Mouse (Mus musculus): ENCODE measurements around the gene Ptov1. TPM values are rescaled to one million over a fixed set of nuclear protein-coding genes. Genes with fewer than 3 reads are reported as not detected.

Gene Ptov1
- polyA plus RNA-seq (2015; fragmentation: Nextera tagmentation; extraction: Ambion mirVana) = 43.5 and 49.8 TPM in 2 replicates

DNA sequence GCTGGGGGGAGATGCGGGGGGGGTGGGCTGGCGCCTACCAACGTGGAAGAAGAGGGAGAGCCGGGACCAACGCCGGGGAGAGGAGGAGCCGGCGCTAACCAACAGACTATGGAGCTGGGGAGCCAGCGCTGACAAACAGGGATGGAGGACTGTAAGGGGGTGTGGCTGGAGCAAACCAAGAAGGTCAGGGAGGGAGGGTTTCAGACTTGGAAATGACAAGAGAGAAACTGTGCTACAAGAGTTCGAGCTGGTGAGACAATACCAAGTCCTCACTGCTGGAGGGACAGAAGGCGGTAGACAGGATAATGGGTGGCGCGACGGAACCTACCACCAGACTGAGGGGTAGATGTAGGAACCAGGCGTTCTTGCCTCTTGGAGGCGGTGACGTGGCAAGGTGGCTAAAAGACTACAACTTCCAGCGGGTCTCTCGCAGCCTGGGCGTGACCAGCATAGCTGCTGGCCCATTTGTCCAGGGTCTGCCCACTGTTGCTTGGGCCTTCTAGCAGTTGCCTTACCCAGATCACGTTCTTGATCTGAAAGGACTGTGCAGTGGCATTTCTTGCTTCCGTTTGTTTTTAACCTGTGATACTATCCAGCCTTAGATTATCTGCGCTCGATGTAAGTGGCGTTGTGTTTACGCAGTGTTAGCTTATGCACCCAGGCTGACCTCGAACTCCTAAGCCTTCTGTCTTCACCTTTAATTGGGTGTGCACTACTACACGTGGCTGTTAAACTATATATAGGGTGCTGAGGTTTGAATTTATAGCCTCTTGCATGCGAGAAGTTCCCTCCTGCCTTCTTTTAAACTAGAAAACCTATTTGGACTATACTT, at the start of gene Ptov1:
Gene Ptov1 (minus strand): TSS at position 92 of the 832 bp plus-strand sequence.
- no peaks in the 10 kb centered on the region for H3K9me3 ChIP-seq (ENCODE audit: low read length)
- H3K36me3 ChIP-seq (replicated peaks; ENCODE audit: insufficient read depth, low read length) = no peaks in the 10 kb centered on the region
- H3K4me1 ChIP-seq (ENCODE audit: insufficient read depth) = peaks cover 54% of the 10 kb centered on the region
- peak within 1 kb of the TSS; percentile 94 for H3K9ac ChIP-seq (replicated peaks)
- peak within 1 kb of the TSS; percentile 96 for H3K27ac ChIP-seq (ENCODE audit: low read depth)
- peak within 1 kb of the TSS; percentile 81 for H3K4me3 ChIP-seq (ENCODE audit: low read depth, low read length)
- peak within 1 kb of the TSS; percentile 99 for H3K4me2 ChIP-seq (ENCODE audit: low read depth, low read length)
- ATAC-seq (peak; percentile 92), DNase-seq (peak; percentile 87)
- TF ChIP-seq CTCF (IDR thresholded peaks at IDR 0.05; ENCODE audit: low read depth) (peak; percentile 2; the same call in 1 of the 2 replicates), EP300 (IDR thresholded peaks at IDR 0.05; ENCODE audit: low read depth) (peak; percentile 65; the same call in 1 of the 2 replicates)
- no peaks in the 10 kb centered on the region for H3K27me3 ChIP-seq (ENCODE audit: insufficient read depth, low read length)
- 6% methylated on average over 29 of the region's 29 CpGs for WGBS (ENCODE audit: insufficient replicate concordance)

DNA sequence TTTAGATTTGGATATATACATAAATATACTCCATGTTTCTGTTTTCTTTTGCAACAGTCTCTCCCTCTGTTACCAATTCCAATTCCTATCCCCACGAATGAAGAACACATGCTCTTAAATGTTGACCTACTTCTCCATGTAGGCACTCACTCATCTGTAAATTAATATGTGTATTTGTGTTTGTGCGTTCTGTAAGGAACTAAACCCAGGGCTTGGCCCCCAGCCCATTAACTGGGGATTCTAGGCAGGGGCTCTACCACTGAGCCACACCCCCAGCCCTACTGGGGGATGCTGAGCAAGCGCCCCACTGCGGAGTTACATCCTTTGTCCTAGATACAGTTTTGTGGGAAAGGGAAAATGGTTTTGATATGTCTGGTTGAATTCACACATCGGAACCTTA, 49.5 kb upstream of the Ptov1 start:
- 0 out of 2 replicates have a peak, but pooled peaks cover 4% of the 10 kb centered on the region for H3K4me1 ChIP-seq (ENCODE audit: insufficient read depth)
- H3K4me2 ChIP-seq (ENCODE audit: low read depth, low read length) = no peak overlapping the region
- TF ChIP-seq CTCF (IDR thresholded peaks at IDR 0.05; ENCODE audit: low read depth) = no peak
- no peak for TF ChIP-seq EP300 (IDR thresholded peaks at IDR 0.05; ENCODE audit: low read depth)
- H3K27ac ChIP-seq (ENCODE audit: low read depth) = no peak overlapping the region
- no peaks in the 10 kb centered on the region for H3K9me3 ChIP-seq (ENCODE audit: low read length)
- WGBS (ENCODE audit: insufficient replicate concordance) = 90% methylated on average over 5 of the region's 5 CpGs
- no peak overlapping the region for H3K4me3 ChIP-seq (ENCODE audit: low read depth, low read length)
- DNase-seq = no peak
- no peak overlapping the region for H3K9ac ChIP-seq (replicated peaks)
- no peak for ATAC-seq
- no peaks in the 10 kb centered on the region for H3K27me3 ChIP-seq (ENCODE audit: insufficient read depth, low read length)
- peaks cover 39% of the 10 kb centered on the region for H3K36me3 ChIP-seq (replicated peaks; ENCODE audit: insufficient read depth, low read length)

DNA sequence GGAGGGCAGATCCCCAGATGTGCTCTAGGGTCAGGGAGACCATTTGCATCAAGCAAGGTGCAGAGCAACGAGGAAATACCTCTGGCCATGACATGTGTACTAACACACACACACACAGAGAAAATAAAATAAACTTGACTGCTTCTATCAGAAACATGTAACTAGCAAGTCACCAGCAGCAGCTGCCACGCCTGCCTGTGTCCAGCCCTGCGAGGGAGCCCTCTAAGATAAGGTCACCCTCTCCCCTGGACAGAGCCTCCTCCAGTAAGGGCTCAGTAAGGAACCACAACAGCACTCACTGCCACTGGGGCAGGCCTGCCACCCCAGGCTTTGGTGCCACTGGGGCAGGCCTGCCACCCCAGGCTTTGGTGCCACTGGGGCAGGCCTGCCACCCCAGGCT, 48.6 kb upstream of the Ptov1 start:
- no peak overlapping the region for H3K9ac ChIP-seq (replicated peaks)
- H3K27me3 ChIP-seq (ENCODE audit: insufficient read depth, low read length) = no peaks in the 10 kb centered on the region
- WGBS (ENCODE audit: insufficient replicate concordance) = 68% methylated on average over 3 of the region's 3 CpGs
- H3K4me2 ChIP-seq (ENCODE audit: low read depth, low read length) = no peak overlapping the region
- H3K4me3 ChIP-seq (ENCODE audit: low read depth, low read length) = no peak overlapping the region
- H3K36me3 ChIP-seq (replicated peaks; ENCODE audit: insufficient read depth, low read length) = peaks cover 36% of the 10 kb centered on the region
- no peaks in the 10 kb centered on the region for H3K9me3 ChIP-seq (ENCODE audit: low read length)
- no peak for ATAC-seq
- 0 out of 2 replicates have a peak, but pooled peaks cover 4% of the 10 kb centered on the region for H3K4me1 ChIP-seq (ENCODE audit: insufficient read depth)
- H3K27ac ChIP-seq (ENCODE audit: low read depth) = no peak overlapping the region
- TF ChIP-seq CTCF (IDR thresholded peaks at IDR 0.05; ENCODE audit: low read depth) (no peak), EP300 (IDR thresholded peaks at IDR 0.05; ENCODE audit: low read depth) (no peak)
- DNase-seq = peak; percentile 13

DNA sequence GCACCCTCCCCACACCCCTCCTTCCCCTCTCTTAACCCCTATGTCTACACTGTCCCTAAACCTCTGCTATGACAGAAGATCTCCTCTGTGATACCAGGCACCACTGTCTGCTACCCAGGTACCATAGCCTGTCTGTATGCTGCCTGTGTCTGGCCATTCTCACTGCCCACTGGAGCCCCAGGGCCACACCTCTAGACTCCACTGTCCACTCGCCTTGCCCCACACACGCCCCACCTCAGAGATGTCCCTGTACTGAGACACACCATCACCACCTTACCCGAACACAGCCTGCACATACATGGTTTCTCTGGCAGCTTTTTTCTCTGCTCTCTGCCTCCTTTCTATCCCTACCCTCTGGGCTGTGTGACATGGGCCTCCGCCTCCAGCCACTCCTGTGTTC, 47.3 kb upstream of the Ptov1 start:
- no peak for TF ChIP-seq EP300 (IDR thresholded peaks at IDR 0.05; ENCODE audit: low read depth)
- no peak for TF ChIP-seq CTCF (IDR thresholded peaks at IDR 0.05; ENCODE audit: low read depth)
- no peak for ATAC-seq
- no peak for DNase-seq
- Histone ChIP-seq H3K4me2 (ENCODE audit: low read depth, low read length) (no peak overlapping the region), H3K9me3 (ENCODE audit: low read length) (no peaks in the 10 kb centered on the region), H3K27me3 (ENCODE audit: insufficient read depth, low read length) (no peaks in the 10 kb centered on the region), H3K4me1 (ENCODE audit: insufficient read depth) (no peaks in the 10 kb centered on the region), H3K9ac (replicated peaks) (no peak overlapping the region), H3K36me3 (replicated peaks; ENCODE audit: insufficient read depth, low read length) (peaks cover 28% of the 10 kb centered on the region), H3K4me3 (ENCODE audit: low read depth, low read length) (no peak overlapping the region), H3K27ac (ENCODE audit: low read depth) (no peak overlapping the region)
- WGBS (ENCODE audit: insufficient replicate concordance) = 90% methylated on average over 4 of the region's 4 CpGs

DNA sequence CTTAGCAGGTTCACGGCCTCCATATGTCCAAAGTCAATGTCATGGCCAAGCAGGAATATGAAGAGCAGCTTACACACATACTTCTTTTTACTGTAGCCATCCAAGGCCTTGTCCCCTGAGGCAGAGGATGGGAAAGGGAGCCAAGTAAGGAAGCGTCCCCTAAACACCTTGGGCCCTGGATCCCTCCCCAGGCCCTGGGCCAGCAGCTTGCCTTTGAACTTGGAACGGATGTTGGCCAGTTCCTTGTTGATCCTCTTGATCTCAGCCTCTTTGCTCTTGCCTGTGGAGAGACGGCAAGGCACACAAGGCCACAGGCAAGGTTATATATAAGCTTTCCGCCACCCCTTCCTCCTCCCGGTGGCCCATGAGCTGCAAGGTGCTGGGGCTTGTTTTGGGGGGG, 46.6 kb upstream of the Ptov1 start:
- no peak overlapping the region for H3K4me2 ChIP-seq (ENCODE audit: low read depth, low read length)
- peaks cover 31% of the 10 kb centered on the region for H3K36me3 ChIP-seq (replicated peaks; ENCODE audit: insufficient read depth, low read length)
- no peaks in the 10 kb centered on the region for H3K9me3 ChIP-seq (ENCODE audit: low read length)
- H3K9ac ChIP-seq (replicated peaks) = no peak overlapping the region
- 91% methylated on average over 6 of the region's 6 CpGs for WGBS (ENCODE audit: insufficient replicate concordance)
- no peaks in the 10 kb centered on the region for H3K27me3 ChIP-seq (ENCODE audit: insufficient read depth, low read length)
- no peak overlapping the region for H3K4me3 ChIP-seq (ENCODE audit: low read depth, low read length)
- TF ChIP-seq CTCF (IDR thresholded peaks at IDR 0.05; ENCODE audit: low read depth) = no peak
- TF ChIP-seq EP300 (IDR thresholded peaks at IDR 0.05; ENCODE audit: low read depth) = no peak
- DNase-seq (no peak), ATAC-seq (no peak)
- H3K4me1 ChIP-seq (ENCODE audit: insufficient read depth) = no peaks in the 10 kb centered on the region
- no peak overlapping the region for H3K27ac ChIP-seq (ENCODE audit: low read depth)

DNA sequence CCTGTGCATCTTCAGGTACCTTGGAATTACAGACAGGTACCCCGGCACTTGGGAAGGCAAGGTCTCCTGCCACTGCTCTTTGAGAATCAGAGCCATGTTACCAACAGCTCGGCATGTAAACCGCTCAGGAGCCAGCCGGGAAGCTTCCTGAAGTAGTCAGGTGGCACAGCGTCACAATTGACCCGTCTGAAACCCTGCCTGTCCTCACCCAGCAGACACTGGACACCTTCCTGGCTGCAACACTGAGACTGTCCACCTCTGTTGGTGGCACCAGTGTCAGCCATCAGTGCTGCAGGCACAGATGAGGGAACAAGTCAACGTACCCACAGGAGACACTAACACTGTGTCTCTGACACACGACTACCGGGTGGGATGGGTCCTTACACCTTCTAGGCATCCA, 45.7 kb upstream of the Ptov1 start:
- H3K4me1 ChIP-seq (ENCODE audit: insufficient read depth) = no peaks in the 10 kb centered on the region
- ATAC-seq = no peak
- WGBS (ENCODE audit: insufficient replicate concordance) = 88% methylated on average over 9 of the region's 9 CpGs
- H3K9ac ChIP-seq (replicated peaks) = no peak overlapping the region
- no peak for TF ChIP-seq EP300 (IDR thresholded peaks at IDR 0.05; ENCODE audit: low read depth)
- no peak for TF ChIP-seq CTCF (IDR thresholded peaks at IDR 0.05; ENCODE audit: low read depth)
- no peaks in the 10 kb centered on the region for H3K9me3 ChIP-seq (ENCODE audit: low read length)
- no peak overlapping the region for H3K27ac ChIP-seq (ENCODE audit: low read depth)
- DNase-seq = no peak
- no peak overlapping the region for H3K4me3 ChIP-seq (ENCODE audit: low read depth, low read length)
- peaks cover 38% of the 10 kb centered on the region for H3K36me3 ChIP-seq (replicated peaks; ENCODE audit: insufficient read depth, low read length)
- H3K4me2 ChIP-seq (ENCODE audit: low read depth, low read length) = no peak overlapping the region
- H3K27me3 ChIP-seq (ENCODE audit: insufficient read depth, low read length) = no peaks in the 10 kb centered on the region
